Mouse (Mus musculus) CH12.LX (cell line): ENCODE data around the gene Sema6c.

Experiments
- CTCF ChIP-seq, 2 experiments: IDR thresholded peaks in 1 of 2; conservative IDR thresholded peaks in 1 of 2; 2 replicates each; pipeline ENCODE4 v1.5.1; 2011 to 2012; ENCODE audit warnings: low read depth in 2 of 2, low read length in 2 of 2, improper control_type of control experiment in 1 of 2, inconsistent platforms in 1 of 2, mild to moderate bottlenecking in 1 of 2, moderate library complexity in 1 of 2
- EP300 ChIP-seq: IDR thresholded peaks from 2 replicates; pipeline ENCODE4 v1.6.1; 2011; ENCODE audit warnings: low read length, improper control_type of control experiment
- HCFC1 ChIP-seq: IDR thresholded peaks from 2 replicates; pipeline ENCODE4 v1.6.1; 2012; ENCODE audit warnings: low read depth, mild to moderate bottlenecking, inconsistent platforms, low read length, improper control_type of control experiment
- JUN ChIP-seq: IDR thresholded peaks from 2 replicates; pipeline ENCODE4 v1.6.1; 2011; ENCODE audit warnings: low read depth, mild to moderate bottlenecking, low read length, improper control_type of control experiment, moderate library complexity; ENCODE audit not compliant: insufficient read depth
- MAX ChIP-seq: IDR thresholded peaks from 2 replicates; pipeline ENCODE4 v1.6.1; 2011; ENCODE audit warnings: low read length, improper control_type of control experiment
- MEF2A ChIP-seq: IDR thresholded peaks from 2 replicates; pipeline ENCODE4 v1.6.1; 2014; ENCODE audit warnings: low read depth, mild to moderate bottlenecking, inconsistent platforms, low read length, improper control_type of control experiment, borderline replicate concordance
- POLR2A ChIP-seq: IDR thresholded peaks from 2 replicates; pipeline ENCODE4 v1.6.1; 2011; ENCODE audit warnings: low read depth, mild to moderate bottlenecking, improper control_type of control experiment, low read length
- RCOR1 ChIP-seq: conservative IDR thresholded peaks from 2 replicates; pipeline ENCODE4 v1.6.1; 2012; ENCODE audit warnings: low read depth, mild to moderate bottlenecking, inconsistent platforms, low read length, improper control_type of control experiment
- USF1 ChIP-seq: IDR thresholded peaks from 2 replicates; pipeline ENCODE4 v1.6.1; 2014; ENCODE audit warnings: low read depth, mild to moderate bottlenecking, inconsistent platforms, low read length, improper control_type of control experiment
- ZMIZ1 ChIP-seq: IDR thresholded peaks from 2 replicates; pipeline ENCODE4 v1.6.1; 2012; ENCODE audit warnings: low read depth, mild to moderate bottlenecking, inconsistent platforms, low read length, improper control_type of control experiment
- ZNF384 ChIP-seq: IDR thresholded peaks from 2 replicates; pipeline ENCODE4 v1.6.1; 2012; ENCODE audit warnings: low read depth, low read length, improper control_type of control experiment, inconsistent platforms

- 0 out of 4 replicates have a peak, but pooled peaks of 1 of the 2 experiments have one; percentile 0 for TF ChIP-seq CTCF (conservative IDR thresholded peaks at IDR 0.05 in 1 of 2, IDR thresholded peaks at IDR 0.05 in 1 of 2; ENCODE audit: low read depth in 2 of 2, low read length in 2 of 2)
- TF ChIP-seq ZMIZ1, result no peak
- no peak for TF ChIP-seq MAX
- no peak for TF ChIP-seq EP300
- 0 out of 2 replicates have a peak, but pooled peaks have one; percentile 13 for TF ChIP-seq POLR2A
- no peak for TF ChIP-seq MEF2A
- no peak for TF ChIP-seq RCOR1
- no peak for TF ChIP-seq HCFC1
- TF ChIP-seq USF1, result no peak
- no peak for TF ChIP-seq ZNF384
- TF ChIP-seq JUN, result no peak
Observed at GRCm38 (mm10) chr3:95223041-95223440, 62.8 kb downstream of the Sema6c start.
